Mouse (Mus musculus) G1E (cell line): Measurements from ENCODE around the gene Aasdh. TPM values are rescaled to one million over a fixed set of nuclear protein-coding genes. Genes with fewer than 3 reads are reported as not detected.
A peak's percentile ranks its signal among the peaks of the same experiment; 100 is the strongest.

Experiments
- ATAC-seq: 2 replicates; pipeline ENCODE4 v1.8.0; 2016; ENCODE audit warnings: mild to moderate bottlenecking; ENCODE audit not compliant: insufficient number of reproducible peaks, poor library complexity, low FRiP score, severe bottlenecking; ENCODE audit errors: extremely low read depth
- DNase-seq: peaks from one replicate; pipeline ENCODE4 v3.0.0; 2012; ENCODE audit warnings: low spot score
- H3K27me3 ChIP-seq: 2 replicates; pipeline ENCODE4 v1.6.1; 2012; ENCODE audit warnings: mild to moderate bottlenecking, low read length, inconsistent platforms; ENCODE audit not compliant: insufficient read depth
- H3K36me3 ChIP-seq: replicated peaks from 2 replicates; pipeline ENCODE3; 2012; ENCODE audit warnings: mild to moderate bottlenecking, inconsistent platforms
- H3K4me1 ChIP-seq: 2 replicates; pipeline ENCODE4 v1.6.1; 2012; ENCODE audit warnings: low read depth, low read length, inconsistent platforms, mixed read lengths; ENCODE audit not compliant: insufficient read depth
- H3K4me3 ChIP-seq: 2 replicates; pipeline ENCODE4 v1.5.1; 2012; ENCODE audit warnings: low read depth, mild to moderate bottlenecking, inconsistent platforms, low read length, moderate library complexity, mixed read lengths
- H3K9me3 ChIP-seq: replicated peaks from 2 replicates; pipeline ENCODE4 v1.6.1; 2012; ENCODE audit warnings: inconsistent platforms
- CTCF ChIP-seq: IDR thresholded peaks from 2 replicates; pipeline ENCODE4 v1.5.1; 2012; ENCODE audit warnings: low read depth, low read length, inconsistent platforms, mixed read lengths
- GATA1 ChIP-seq: IDR thresholded peaks from 2 replicates; pipeline ENCODE4 v1.6.1; 2012; ENCODE audit warnings: borderline replicate concordance, low read length, inconsistent platforms, mixed read lengths
- GATA2 ChIP-seq: IDR thresholded peaks from 2 replicates; pipeline ENCODE4 v1.6.1; 2012; ENCODE audit warnings: low read depth, low read length, inconsistent platforms, borderline replicate concordance
- POLR2AphosphoS5 ChIP-seq: IDR thresholded peaks from 2 replicates; pipeline ENCODE4 v1.6.1; 2012; ENCODE audit warnings: low read depth, low read length, inconsistent platforms; ENCODE audit not compliant: insufficient replicate concordance
- TAL1 ChIP-seq: conservative IDR thresholded peaks from 2 replicates; pipeline ENCODE4 v1.6.1; 2012; ENCODE audit warnings: low read depth, low read length, inconsistent platforms, mixed read lengths
- polyA plus RNA-seq: library from polyadenylated mRNA; stranded (reverse); fragments of >175 nt; gene quantifications from 2 replicates; pipeline ENCODE4 v1.2.3, GENCODE M21; 2012
- total RNA-seq, 2 experiments: library from RNA; stranded (forward) in 1 of 2; stranded (reverse) in 1 of 2; fragments of 200-1000 nt in 1 of 2; fragments of >200 nt in 1 of 2; fragmentation: Nextera tagmentation in 1 of 2; gene quantifications; 2 replicates each; pipeline ENCODE4 v1.2.3; 2014 to 2017

Aasdh gene
- total RNA-seq (2014; fragmentation: Nextera tagmentation), result 62.1 and 62.7 TPM in 2 replicates
- total RNA-seq (2017), result 39.2 and 39.8 TPM in 2 replicates
- 2.8 and 4.8 TPM in 2 replicates for polyA plus RNA-seq

- H3K27me3 ChIP-seq, result no peaks in the 10 kb centered on the region
- H3K36me3 ChIP-seq, result peaks cover 37% of the 10 kb centered on the region
- DNase-seq (peak; percentile 82), ATAC-seq (peak; percentile 84)
- peaks cover 13% of the 10 kb centered on the region for H3K4me1 ChIP-seq
- H3K4me3 ChIP-seq, result peak within 1 kb of the TSS; percentile 86
- TF ChIP-seq GATA1 (no peak), POLR2AphosphoS5 (0 out of 2 replicates have a peak, but pooled peaks have one; percentile 60)
- no peaks in the 10 kb centered on the region for H3K9me3 ChIP-seq
These were observed at the start of gene Aasdh for GRCm38 (mm10) chr5:76905405-76906154. Aasdh (minus strand) TSS chr5:76905514.

DNA sequence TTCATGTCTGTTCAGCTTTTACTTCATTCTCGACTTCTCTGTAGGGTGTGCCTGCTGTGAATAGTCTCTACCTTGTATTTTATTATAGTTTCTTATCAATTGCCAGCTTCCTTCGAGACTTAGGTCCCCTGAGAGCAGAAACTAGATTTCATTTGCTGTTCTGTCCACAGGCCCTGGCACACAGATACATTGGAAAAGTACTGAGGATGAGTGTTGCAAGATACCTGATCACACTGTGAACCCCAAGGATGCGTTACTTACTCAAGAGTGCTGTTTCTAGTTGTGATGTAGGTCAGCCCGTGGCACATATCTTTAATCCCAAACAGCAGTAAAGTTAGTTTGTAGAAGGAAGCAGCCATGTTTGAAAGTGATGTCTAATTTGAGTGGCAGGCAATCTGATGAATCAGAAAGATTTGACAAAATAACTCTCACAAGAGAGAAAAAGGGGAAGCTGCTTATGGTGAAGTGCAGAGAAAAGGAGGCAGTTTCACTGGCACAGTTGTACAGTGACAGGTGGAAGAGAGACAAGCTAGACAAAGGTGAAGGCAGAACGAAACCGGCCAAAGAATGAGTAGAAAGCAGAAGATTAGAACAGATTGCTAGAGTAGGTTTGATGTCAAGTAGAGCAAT is 49.1 kb upstream of the Aasdh start:
- no peak overlapping the region; the same call in 1 of the 2 replicates for H3K4me3 ChIP-seq
- TF ChIP-seq GATA2 (no peak), CTCF (no peak), POLR2AphosphoS5 (no peak), GATA1 (no peak), TAL1 (no peak)

GRCm38 (mm10) chr5:76953794-76954193 is 48.5 kb upstream of the Aasdh start:
- Histone ChIP-seq H3K27me3 (no peaks in the 10 kb centered on the region), H3K9me3 (no peaks in the 10 kb centered on the region), H3K36me3 (peaks cover 52% of the 10 kb centered on the region), H3K4me3 (no peak overlapping the region; the same call in 1 of the 2 replicates), H3K4me1 (peaks cover 55% of the 10 kb centered on the region)
- TF ChIP-seq TAL1 (no peak), CTCF (no peak), GATA1 (no peak), GATA2 (no peak), POLR2AphosphoS5 (no peak)
- DNase-seq (no peak), ATAC-seq (no peak)

More for the DNA sequence above, 49.1 kb upstream of the Aasdh start:
- ATAC-seq, result no peak
- peaks cover 55% of the 10 kb centered on the region for H3K36me3 ChIP-seq
- no peak for DNase-seq
- H3K27me3 ChIP-seq, result no peaks in the 10 kb centered on the region
- no peaks in the 10 kb centered on the region for H3K9me3 ChIP-seq
- peaks cover 52% of the 10 kb centered on the region for H3K4me1 ChIP-seq

GRCm38 (mm10) chr5:76952112-76953040 is 47.1 kb upstream of the Aasdh start:
- no peak for DNase-seq
- no peak for TF ChIP-seq TAL1
- no peak for ATAC-seq
- H3K9me3 ChIP-seq, result no peaks in the 10 kb centered on the region
- H3K36me3 ChIP-seq, result peaks cover 52% of the 10 kb centered on the region
- no peaks in the 10 kb centered on the region for H3K27me3 ChIP-seq
- H3K4me1 ChIP-seq, result peaks cover 61% of the 10 kb centered on the region
- peak overlapping the region; percentile 94 for H3K4me3 ChIP-seq

DNA sequence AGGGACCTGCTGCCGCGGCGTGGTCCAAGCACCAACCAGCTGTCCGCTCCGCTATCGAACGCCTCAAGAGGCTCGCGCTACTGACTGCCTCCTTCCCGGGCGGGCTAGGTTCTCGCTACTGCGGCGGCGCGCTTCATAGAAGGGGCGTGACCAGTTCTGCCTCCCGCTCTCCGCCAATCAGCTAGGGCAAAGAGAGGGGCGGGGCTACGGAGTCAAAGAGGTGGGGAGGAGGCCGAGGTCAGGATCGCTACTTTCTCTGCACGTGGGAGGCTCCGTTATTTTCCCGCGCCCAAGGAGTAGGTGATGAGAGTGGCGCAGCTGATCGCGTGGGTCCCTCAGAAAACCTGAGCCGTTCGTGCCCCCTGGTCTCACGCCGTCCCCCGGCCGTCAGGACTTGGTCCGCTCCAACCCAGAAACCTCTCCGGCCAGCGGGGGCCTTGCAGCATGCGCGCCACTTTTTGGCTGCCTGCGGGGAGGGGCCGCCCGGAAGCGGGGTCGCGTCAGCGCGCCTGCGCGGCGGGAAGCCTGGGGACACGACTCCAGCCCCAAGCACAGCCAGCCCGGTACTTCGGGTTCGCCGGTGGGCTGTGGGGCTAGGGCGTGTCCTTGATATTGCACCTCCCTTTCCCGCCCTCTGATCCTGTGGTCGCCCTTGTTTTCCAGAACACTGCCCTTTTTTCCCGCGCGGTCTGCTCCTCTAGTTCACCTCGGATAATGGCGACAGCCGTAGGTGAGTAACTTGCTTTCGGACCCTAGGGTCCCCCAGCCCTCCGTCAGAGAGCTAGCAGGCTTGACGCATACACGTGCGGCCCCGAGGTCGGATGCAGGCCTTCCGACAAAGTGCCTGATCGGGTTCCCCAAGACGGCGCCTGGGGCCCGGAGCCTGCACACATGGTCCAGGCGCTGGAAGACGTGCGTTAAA is 46.1 kb upstream of the Aasdh start, which contains the start of the genes Paics and Ppat:
TSS of gene Paics (plus strand) at position 202 of the 922 bp plus-strand sequence.
TSS of gene Ppat (minus strand) at position 473 of the 922 bp plus-strand sequence.
- DNase-seq (peak; percentile 89), ATAC-seq (peak; percentile 86)
- Histone ChIP-seq H3K4me3 (peak within 1 kb of the TSS; percentile 94), H3K36me3 (peaks cover 51% of the 10 kb centered on the region), H3K4me1 (peaks cover 62% of the 10 kb centered on the region), H3K27me3 (no peaks in the 10 kb centered on the region), H3K9me3 (no peaks in the 10 kb centered on the region)
- no peak for TF ChIP-seq GATA2
- TF ChIP-seq GATA1, result no peak
- no peak for TF ChIP-seq CTCF
- TF ChIP-seq POLR2AphosphoS5, result no peak
- TF ChIP-seq TAL1, result no peak
